Mouse (Mus musculus): Measurements from ENCODE around the gene Rgl1. TPM values are rescaled to one million over a fixed set of nuclear protein-coding genes. Genes with fewer than 3 reads are reported as not detected.

Gene Rgl1
- polyA plus RNA-seq, 1 experiment from 2014 or later = 23.6 TPM

- Histone ChIP-seq H3K27me3 (replicated peaks; ENCODE audit: control insufficient read depth, insufficient read depth, low read length) (no peaks in the 10 kb centered on the region), H3K36me3 (ENCODE audit: control insufficient read depth, insufficient read depth) (no peaks in the 10 kb centered on the region), H3K27ac (ENCODE audit: low read length) (no peak overlapping the region), H3K9me3 (ENCODE audit: control insufficient read depth, low read length) (no peaks in the 10 kb centered on the region), H3K4me1 (replicated peaks; ENCODE audit: control insufficient read depth, insufficient read depth, low read length) (peaks cover 4% of the 10 kb centered on the region; the same call in 1 of the 2 replicates), H3K9ac (replicated peaks; ENCODE audit: low read depth, low read length) (no peak overlapping the region), H3K4me2 (ENCODE audit: low read length) (no peak overlapping the region), H3K4me3 (replicated peaks; ENCODE audit: low read length) (no peak overlapping the region)
- WGBS = 93% methylated on average over 14 of the region's 15 CpGs
- ATAC-seq = no peak
Measured at GRCm38 (mm10) chr1:152591746-152592498, 174.2 kb downstream of the Rgl1 start.

GRCm38 (mm10) chr1:152590321-152590720 is 175.8 kb downstream of the Rgl1 start:
- Histone ChIP-seq H3K27ac (ENCODE audit: low read length) (no peak overlapping the region), H3K9me3 (ENCODE audit: control insufficient read depth, low read length) (no peaks in the 10 kb centered on the region), H3K27me3 (replicated peaks; ENCODE audit: control insufficient read depth, insufficient read depth, low read length) (no peaks in the 10 kb centered on the region), H3K4me3 (replicated peaks; ENCODE audit: low read length) (no peak overlapping the region), H3K4me1 (replicated peaks; ENCODE audit: control insufficient read depth, insufficient read depth, low read length) (peaks cover 4% of the 10 kb centered on the region; the same call in 1 of the 2 replicates), H3K9ac (replicated peaks; ENCODE audit: low read depth, low read length) (no peak overlapping the region), H3K36me3 (ENCODE audit: control insufficient read depth, insufficient read depth) (no peaks in the 10 kb centered on the region), H3K4me2 (ENCODE audit: low read length) (no peak overlapping the region)
- ATAC-seq = no peak
- WGBS = 61% methylated on average over 5 of the region's 5 CpGs

DNA sequence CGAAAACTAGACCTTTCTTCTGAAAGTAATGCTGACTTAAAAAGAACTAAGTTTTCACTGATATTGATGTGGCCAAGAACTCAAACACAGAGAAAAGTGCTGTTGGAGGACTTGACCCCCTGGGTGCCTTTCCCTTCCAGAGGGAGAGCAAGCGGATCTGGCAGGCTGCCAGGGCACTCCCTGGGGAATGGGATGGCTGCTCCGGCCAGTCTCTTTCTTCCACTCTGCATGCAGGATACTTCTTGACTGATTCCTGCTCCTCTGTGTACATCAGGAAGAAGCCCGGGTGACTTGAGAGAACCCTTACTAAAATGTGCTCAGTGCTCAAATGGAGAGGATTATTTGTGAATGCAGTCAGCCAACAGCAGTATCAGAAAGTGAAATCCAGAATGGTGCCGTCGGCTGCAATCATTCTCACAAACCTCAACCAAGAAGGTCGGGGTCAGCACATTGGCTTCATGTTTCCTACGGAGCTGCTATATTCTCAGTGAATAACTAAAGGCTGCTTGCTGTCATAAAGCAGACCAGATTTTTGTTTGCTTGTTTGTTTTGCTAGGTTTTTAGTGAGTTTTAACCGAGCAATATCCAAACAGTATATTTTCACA is 176.7 kb downstream of the Rgl1 start:
- Histone ChIP-seq H3K36me3 (ENCODE audit: control insufficient read depth, insufficient read depth) (no peaks in the 10 kb centered on the region), H3K4me3 (replicated peaks; ENCODE audit: low read length) (no peak overlapping the region), H3K27ac (ENCODE audit: low read length) (no peak overlapping the region), H3K9me3 (ENCODE audit: control insufficient read depth, low read length) (no peaks in the 10 kb centered on the region), H3K4me2 (ENCODE audit: low read length) (no peak overlapping the region), H3K9ac (replicated peaks; ENCODE audit: low read depth, low read length) (no peak overlapping the region), H3K4me1 (replicated peaks; ENCODE audit: control insufficient read depth, insufficient read depth, low read length) (peaks cover 4% of the 10 kb centered on the region; the same call in 1 of the 2 replicates), H3K27me3 (replicated peaks; ENCODE audit: control insufficient read depth, insufficient read depth, low read length) (no peaks in the 10 kb centered on the region)
- ATAC-seq = no peak
- WGBS = 44% methylated on average over 9 of the region's 9 CpGs

GRCm38 (mm10) chr1:152587431-152587830 is 178.7 kb downstream of the Rgl1 start:
- H3K4me3 ChIP-seq (replicated peaks; ENCODE audit: low read length) = no peak overlapping the region
- H3K9ac ChIP-seq (replicated peaks; ENCODE audit: low read depth, low read length) = no peak overlapping the region
- 92% methylated on average over 3 of the region's 3 CpGs for WGBS
- no peak overlapping the region for H3K27ac ChIP-seq (ENCODE audit: low read length)
- no peak for ATAC-seq
- no peak overlapping the region for H3K4me2 ChIP-seq (ENCODE audit: low read length)
- H3K9me3 ChIP-seq (ENCODE audit: control insufficient read depth, low read length) = no peaks in the 10 kb centered on the region
- H3K4me1 ChIP-seq (replicated peaks; ENCODE audit: control insufficient read depth, insufficient read depth, low read length) = peaks cover 4% of the 10 kb centered on the region; the same call in 1 of the 2 replicates
- no peaks in the 10 kb centered on the region for H3K36me3 ChIP-seq (ENCODE audit: control insufficient read depth, insufficient read depth)
- H3K27me3 ChIP-seq (replicated peaks; ENCODE audit: control insufficient read depth, insufficient read depth, low read length) = no peaks in the 10 kb centered on the region

GRCm38 (mm10) chr1:152585385-152585984 is 180.7 kb downstream of the Rgl1 start:
- H3K4me3 ChIP-seq (replicated peaks; ENCODE audit: low read length) = no peak overlapping the region
- WGBS = 72% methylated on average over 7 of the region's 7 CpGs
- no peak overlapping the region for H3K4me2 ChIP-seq (ENCODE audit: low read length)
- ATAC-seq = no peak
- H3K36me3 ChIP-seq (ENCODE audit: control insufficient read depth, insufficient read depth) = no peaks in the 10 kb centered on the region
- peaks cover 6% of the 10 kb centered on the region; the same call in 1 of the 2 replicates for H3K4me1 ChIP-seq (replicated peaks; ENCODE audit: control insufficient read depth, insufficient read depth, low read length)
- H3K27ac ChIP-seq (ENCODE audit: low read length) = no peak overlapping the region
- no peaks in the 10 kb centered on the region for H3K27me3 ChIP-seq (replicated peaks; ENCODE audit: control insufficient read depth, insufficient read depth, low read length)
- H3K9me3 ChIP-seq (ENCODE audit: control insufficient read depth, low read length) = no peaks in the 10 kb centered on the region
- no peak overlapping the region for H3K9ac ChIP-seq (replicated peaks; ENCODE audit: low read depth, low read length)

DNA sequence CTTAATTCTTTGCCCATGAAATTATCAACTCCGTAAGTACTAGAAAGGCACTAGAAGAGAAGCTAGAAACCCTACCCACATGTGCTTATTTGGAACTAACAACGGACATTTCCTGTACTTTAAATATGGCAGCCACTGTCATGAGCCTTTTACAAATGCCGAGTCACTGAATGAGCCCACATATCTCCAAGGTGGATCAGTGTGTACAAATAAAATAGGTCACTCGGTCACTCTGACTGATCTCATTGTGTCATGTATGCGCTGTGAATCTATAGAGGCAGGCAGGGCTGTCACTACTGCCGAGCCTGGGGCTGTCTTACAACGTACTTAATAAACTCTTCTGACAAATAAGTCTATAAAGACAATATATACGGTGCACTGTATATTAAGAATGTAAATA is 181.2 kb downstream of the Rgl1 start:
- no peak for ATAC-seq
- Histone ChIP-seq H3K4me2 (ENCODE audit: low read length) (no peak overlapping the region), H3K9ac (replicated peaks; ENCODE audit: low read depth, low read length) (no peak overlapping the region), H3K27me3 (replicated peaks; ENCODE audit: control insufficient read depth, insufficient read depth, low read length) (no peaks in the 10 kb centered on the region), H3K4me3 (replicated peaks; ENCODE audit: low read length) (no peak overlapping the region), H3K4me1 (replicated peaks; ENCODE audit: control insufficient read depth, insufficient read depth, low read length) (peaks cover 6% of the 10 kb centered on the region; the same call in 1 of the 2 replicates), H3K9me3 (ENCODE audit: control insufficient read depth, low read length) (no peaks in the 10 kb centered on the region), H3K27ac (ENCODE audit: low read length) (no peak overlapping the region), H3K36me3 (ENCODE audit: control insufficient read depth, insufficient read depth) (no peaks in the 10 kb centered on the region)
- WGBS = 84% methylated on average over 8 of the region's 8 CpGs

GRCm38 (mm10) chr1:152581127-152581905 is 184.8 kb downstream of the Rgl1 start:
- ATAC-seq = peak; percentile 41
- WGBS = 72% methylated on average over 13 of the region's 13 CpGs
- no peaks in the 10 kb centered on the region for H3K27me3 ChIP-seq (replicated peaks; ENCODE audit: control insufficient read depth, insufficient read depth, low read length)
- H3K4me1 ChIP-seq (replicated peaks; ENCODE audit: control insufficient read depth, insufficient read depth, low read length) = peaks cover 12% of the 10 kb centered on the region
- no peak overlapping the region for H3K4me3 ChIP-seq (replicated peaks; ENCODE audit: low read length)
- H3K9ac ChIP-seq (replicated peaks; ENCODE audit: low read depth, low read length) = no peak overlapping the region
- H3K4me2 ChIP-seq (ENCODE audit: low read length) = no peak overlapping the region
- no peak overlapping the region for H3K27ac ChIP-seq (ENCODE audit: low read length)
- H3K36me3 ChIP-seq (ENCODE audit: control insufficient read depth, insufficient read depth) = no peaks in the 10 kb centered on the region
- no peaks in the 10 kb centered on the region for H3K9me3 ChIP-seq (ENCODE audit: control insufficient read depth, low read length)

DNA sequence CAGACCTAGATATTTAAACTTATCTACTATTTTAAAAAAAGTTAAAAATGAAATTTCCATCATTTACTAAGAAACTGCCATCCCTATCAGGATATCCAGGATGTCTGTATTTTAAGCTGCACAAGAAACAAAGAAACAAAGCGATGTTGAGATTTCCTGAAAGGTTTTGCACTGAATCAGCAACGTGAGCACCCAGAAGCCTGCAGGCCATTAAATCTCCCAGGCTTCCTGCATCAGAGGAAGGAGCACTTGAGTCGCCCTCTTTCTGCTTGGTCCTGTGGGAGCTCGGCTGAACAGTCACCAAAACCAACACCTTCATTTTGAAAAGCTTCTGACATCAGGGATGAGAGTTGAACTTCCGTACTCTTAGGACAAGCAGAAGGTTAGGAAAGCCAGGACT is 187.2 kb downstream of the Rgl1 start:
- no peaks in the 10 kb centered on the region for H3K36me3 ChIP-seq (ENCODE audit: control insufficient read depth, insufficient read depth)
- H3K4me2 ChIP-seq (ENCODE audit: low read length) = no peak overlapping the region
- no peak overlapping the region for H3K27ac ChIP-seq (ENCODE audit: low read length)
- H3K4me1 ChIP-seq (replicated peaks; ENCODE audit: control insufficient read depth, insufficient read depth, low read length) = peaks cover 12% of the 10 kb centered on the region
- no peak for ATAC-seq
- H3K27me3 ChIP-seq (replicated peaks; ENCODE audit: control insufficient read depth, insufficient read depth, low read length) = no peaks in the 10 kb centered on the region
- no peak overlapping the region for H3K9ac ChIP-seq (replicated peaks; ENCODE audit: low read depth, low read length)
- H3K9me3 ChIP-seq (ENCODE audit: control insufficient read depth, low read length) = no peaks in the 10 kb centered on the region
- H3K4me3 ChIP-seq (replicated peaks; ENCODE audit: low read length) = no peak overlapping the region
- 67% methylated on average over 5 of the region's 5 CpGs for WGBS

All from forebrain, embryonic 16.5 days (tissue).